Mouse (Mus musculus): ENCODE results near the gene Fez2.

Fez2 gene

GRCm38 (mm10) chr17:78417381-78418281, at the start of gene Fez2:
Fez2 (minus strand) TSS chr17:78418152.
- DNase-seq (ENCODE audit: low read depth): peak; percentile 89

DNA sequence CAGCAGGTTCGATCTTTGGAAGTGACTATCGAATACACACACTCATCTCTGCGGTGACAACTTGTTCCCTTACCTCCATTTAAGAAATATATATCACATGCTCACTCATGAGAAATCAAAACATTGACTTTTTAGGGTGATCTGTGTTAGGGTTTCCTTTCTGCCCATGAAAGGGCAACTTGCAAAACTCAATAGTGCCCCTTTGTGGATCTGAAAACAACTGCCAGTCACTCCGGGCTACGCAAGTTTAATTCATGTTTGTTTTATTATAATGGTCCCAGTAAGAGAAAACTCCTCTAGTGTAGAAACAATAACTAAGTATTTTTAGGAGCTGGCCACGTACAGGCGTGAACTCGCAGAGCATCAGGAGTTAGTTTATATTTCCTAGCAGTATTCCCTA, 47.5 kb upstream of the Fez2 start:
- no peak for DNase-seq (ENCODE audit: low read depth)

- DNase-seq (ENCODE audit: low read depth): no peak
Measured at GRCm38 (mm10) chr17:78465071-78465470, 47.1 kb upstream of the Fez2 start.

- no peak for DNase-seq (ENCODE audit: low read depth)
Measured at GRCm38 (mm10) chr17:78460140-78460539, 42.2 kb upstream of the Fez2 start.

DNA sequence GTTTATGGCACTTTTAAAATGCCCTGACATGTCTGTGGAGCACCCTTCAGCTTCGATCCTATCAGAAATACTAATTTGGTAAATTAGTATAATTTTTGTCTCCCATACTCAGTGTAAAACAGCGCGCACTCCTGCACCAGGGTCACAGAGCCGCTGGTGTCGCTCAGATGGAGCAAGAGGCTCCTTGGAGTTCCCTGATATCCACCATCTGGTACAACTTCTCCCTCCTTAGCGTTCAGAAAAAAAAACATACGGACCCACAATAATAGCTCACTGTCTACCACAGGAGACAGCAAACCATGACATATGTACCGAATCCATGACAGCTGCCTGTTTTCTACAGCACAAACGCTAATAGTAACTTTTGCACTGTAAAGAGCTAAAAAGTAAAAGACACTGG, 37.6 kb upstream of the Fez2 start:
- DNase-seq (ENCODE audit: low read depth): no peak

DNA sequence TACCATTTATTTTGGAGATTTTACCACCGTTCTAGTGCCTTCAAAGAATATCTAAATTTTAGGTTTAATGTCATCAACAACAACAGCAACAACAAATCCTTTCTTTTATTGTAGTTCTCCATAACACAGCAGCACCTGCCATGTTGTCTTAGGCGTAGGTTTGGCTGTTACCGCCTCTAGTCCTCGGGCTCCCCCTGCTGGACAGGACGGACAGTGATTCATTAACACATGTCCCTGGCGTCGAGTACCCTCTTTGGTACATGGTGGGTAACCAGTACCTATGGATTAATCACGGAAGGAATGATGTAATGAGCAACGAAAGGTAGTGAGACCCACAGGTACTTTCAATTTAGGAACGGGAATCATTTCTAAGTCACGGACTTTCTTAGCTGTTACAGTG, 37.2 kb upstream of the Fez2 start:
- DNase-seq (ENCODE audit: low read depth): peak; percentile 48

DNA sequence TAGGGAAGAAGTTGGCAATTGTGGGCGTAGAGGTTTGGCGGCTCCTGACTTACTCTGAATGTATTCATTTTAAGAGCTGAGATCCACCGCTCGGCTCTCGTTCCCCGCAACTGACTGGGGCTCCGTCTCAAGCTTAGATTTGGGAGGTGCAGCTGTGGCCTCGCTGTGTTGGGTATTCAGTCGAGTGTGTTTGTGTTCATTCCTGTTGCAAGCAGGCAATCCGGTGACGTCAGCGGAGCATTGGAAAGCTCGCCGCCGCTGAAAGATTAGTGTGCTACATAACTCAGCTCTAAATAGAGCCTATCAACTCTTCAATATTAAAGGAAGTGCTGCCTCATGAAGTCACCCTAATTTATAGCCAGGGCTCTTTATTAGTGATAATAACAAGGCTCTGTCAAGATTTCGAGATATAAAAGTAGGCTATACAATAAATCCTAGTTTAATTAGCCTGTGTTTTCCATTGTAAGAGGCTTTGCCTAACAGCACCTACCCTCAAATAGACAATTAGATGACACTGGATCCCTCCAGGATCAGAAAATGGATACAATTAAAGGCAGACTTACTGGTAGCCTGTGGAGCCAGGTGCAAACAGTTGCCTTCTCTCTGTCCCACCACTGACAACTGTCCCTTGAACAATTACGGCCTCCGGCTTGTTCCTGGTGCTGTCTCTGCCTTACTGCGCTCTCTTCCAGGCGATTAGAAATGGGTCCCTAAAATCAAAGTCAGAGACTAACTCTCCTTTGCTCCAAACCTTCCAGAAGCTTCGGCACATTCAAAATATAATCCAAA, 36.4 kb upstream of the Fez2 start:
- no peak for DNase-seq (ENCODE audit: low read depth)

DNA sequence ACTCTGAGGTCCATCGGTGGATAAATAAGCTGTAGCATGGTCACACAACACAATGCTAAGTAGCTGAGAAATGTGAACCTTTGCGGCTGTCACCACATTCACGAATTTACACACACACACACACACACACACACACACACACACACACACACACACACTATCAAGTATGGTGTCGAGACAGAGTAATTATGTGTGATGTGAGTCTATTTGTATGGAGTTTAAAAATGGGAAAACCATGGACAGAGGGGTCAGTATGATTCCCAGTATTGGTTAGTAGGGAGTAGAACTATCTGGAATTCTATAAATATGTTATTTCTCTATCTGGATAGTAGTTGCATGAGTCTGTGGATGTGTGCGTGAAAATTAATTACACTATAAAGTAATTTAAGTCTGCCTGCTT, 35.6 kb upstream of the Fez2 start:
- no peak for DNase-seq (ENCODE audit: low read depth)

- DNase-seq (ENCODE audit: low read depth): peak; percentile 71
Measured at GRCm38 (mm10) chr17:78451886-78452285, 33.9 kb upstream of the Fez2 start.

DNA sequence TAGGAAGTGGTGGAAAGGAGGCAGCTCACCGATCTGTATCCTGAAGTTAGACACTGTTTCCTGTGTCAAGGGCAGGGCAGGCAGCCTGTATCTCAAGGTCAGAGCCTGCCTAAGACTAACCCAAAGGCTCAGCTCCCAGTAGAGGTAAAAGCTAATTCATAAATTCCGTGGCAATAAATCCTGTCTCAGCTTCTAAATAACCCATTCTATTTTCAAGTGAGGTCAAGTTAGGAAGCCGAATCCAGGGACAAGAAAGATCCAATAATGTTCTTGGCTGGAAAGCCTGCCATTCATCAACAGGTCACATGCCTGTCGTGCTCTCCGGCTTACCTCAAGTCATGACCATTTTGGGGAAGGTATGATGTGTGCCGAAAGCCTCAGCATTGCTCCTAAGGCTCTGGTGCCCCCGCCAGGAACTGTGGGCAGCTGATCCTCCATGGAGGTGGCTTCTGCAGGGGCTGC, 33.4 kb upstream of the Fez2 start:
- DNase-seq (ENCODE audit: low read depth): peak; percentile 73

DNA sequence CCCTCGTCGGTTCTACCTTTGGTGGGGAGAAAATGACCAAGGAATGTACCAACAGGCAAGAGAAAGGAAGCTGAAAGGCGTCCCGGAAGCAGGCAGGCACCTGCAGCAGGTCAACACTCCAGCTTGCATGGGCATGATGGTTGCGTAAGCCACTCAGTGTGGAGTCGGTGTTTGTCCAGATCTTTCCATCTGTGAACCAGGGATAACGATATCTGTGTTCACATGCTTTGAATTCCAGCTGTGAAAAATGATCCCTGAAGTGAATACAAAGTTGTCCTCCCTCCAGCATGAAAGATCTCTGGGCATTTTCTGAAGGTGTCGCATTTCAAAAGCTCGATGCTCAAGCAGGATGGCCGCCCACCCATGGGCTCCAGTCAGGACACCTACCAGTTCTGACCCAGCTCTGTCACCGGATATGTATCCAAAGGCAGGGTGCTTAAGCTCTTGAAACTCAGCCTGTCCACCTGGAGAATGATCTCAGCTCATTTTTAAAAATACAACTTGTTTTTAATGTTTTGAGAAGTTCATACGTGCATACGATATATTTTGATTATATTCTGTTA, 31.8 kb upstream of the Fez2 start:
- DNase-seq (ENCODE audit: low read depth): no peak

GRCm38 (mm10) chr17:78444826-78445225, 26.9 kb upstream of the Fez2 start:
- DNase-seq (ENCODE audit: low read depth): peak; percentile 85

GRCm38 (mm10) chr17:78440771-78441170, 22.8 kb upstream of the Fez2 start:
- no peak for DNase-seq (ENCODE audit: low read depth)

GRCm38 (mm10) chr17:78437161-78437560, 19.2 kb upstream of the Fez2 start:
- no peak for DNase-seq (ENCODE audit: low read depth)

DNA sequence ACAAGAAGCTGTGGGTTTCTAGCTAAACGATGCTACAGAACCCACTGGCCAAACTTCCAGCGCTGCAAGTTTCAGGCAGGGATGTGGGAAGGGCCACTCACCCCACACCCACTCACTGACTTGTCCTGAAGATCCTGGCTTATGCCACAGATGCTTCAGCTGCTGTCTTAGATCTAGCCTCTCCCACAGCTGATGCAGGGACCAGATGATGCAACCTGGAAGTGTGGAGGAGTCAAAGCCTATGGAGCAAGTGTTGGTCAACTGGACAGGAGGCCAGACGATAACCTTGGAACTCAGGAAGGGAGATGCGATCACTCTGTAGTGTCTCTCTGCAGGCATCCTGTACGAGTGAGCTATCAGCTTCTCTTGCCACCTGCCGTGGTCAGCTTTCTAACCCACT, 17.7 kb upstream of the Fez2 start:
- peak; percentile 66 for DNase-seq (ENCODE audit: low read depth)

- peak; percentile 31 for DNase-seq (ENCODE audit: low read depth)
Measured at GRCm38 (mm10) chr17:78434746-78435145, 16.8 kb upstream of the Fez2 start.

DNA sequence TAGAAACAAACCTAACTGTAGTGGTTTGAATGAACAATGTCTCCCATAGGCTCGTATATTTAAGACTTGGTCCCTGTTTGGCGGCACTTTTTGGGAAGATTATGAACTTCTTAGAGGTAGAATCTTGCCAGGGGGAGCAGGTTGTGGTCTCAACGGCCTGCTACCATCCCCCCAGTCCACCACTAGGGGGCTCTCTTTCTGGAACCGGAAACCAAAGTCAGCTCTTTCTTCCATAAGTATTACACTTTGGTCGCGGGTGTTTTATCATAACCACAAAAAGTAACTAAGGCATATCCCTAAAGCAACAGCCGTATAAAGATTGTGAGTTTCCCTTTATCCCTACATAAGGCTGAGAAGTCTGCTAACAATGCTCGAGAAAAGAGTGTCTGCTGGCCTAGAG, 12.4 kb upstream of the Fez2 start:
- DNase-seq (ENCODE audit: low read depth): no peak

GRCm38 (mm10) chr17:78429051-78429450, 11.1 kb upstream of the Fez2 start:
- no peak for DNase-seq (ENCODE audit: low read depth)

GRCm38 (mm10) chr17:78425026-78425425, 7.1 kb upstream of the Fez2 start:
- DNase-seq (ENCODE audit: low read depth): no peak

- DNase-seq (ENCODE audit: low read depth): no peak
Measured at GRCm38 (mm10) chr17:78419216-78419615, 1.3 kb upstream of the Fez2 start.

DNA sequence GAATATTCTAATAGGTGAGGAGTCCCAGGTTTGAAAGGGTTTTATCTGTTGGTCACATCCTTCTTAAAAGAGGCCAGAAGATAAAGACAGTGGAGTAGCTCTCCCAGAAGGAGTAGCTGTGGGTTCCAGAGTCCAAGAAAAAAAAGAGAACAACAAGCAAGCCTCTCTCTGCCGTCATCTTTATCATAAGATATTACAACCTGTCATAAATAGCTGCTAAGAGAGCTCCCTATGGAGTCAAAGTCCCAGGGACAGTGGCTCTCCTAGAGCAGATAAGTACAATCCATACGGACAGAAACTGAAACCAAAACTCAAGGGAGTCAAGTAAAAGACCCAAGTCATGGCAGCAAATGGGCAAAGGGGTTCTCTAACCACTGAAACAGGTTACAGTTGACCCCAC, 2.7 kb downstream of the Fez2 start:
- no peak for DNase-seq (ENCODE audit: low read depth)

DNA sequence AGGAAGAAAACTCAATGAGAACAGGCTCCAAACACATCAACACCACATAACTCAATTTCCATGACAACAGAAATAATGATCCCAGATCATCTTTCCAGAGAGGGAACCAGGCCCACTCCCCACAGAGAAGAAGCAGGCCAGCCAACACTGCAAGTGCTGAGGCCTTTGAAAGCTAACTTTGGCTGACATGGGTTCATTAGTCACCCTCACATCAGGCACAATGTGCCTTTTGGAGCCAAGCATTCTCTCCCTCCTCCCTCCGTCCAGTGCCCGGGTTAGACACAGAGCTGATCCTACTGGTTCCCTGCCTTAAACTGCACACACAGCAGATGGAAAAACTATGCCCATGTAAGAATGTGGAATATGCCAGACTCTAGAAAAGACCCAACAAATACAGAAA, 8.1 kb downstream of the Fez2 start:
- DNase-seq (ENCODE audit: low read depth): no peak

GRCm38 (mm10) chr17:78408386-78408785, 9.6 kb downstream of the Fez2 start:
- DNase-seq (ENCODE audit: low read depth): no peak

Measured in 416B (cell line).